Mouse (Mus musculus) urinary bladder, postnatal 25 days (tissue): ENCODE data around the gene Zfp512b.

Experiments used
- DNase-seq: peaks from one replicate; pipeline ENCODE4 v3.0.0; 2022; ENCODE audit warnings: low spot score

Zfp512b gene

GRCm38 (mm10) chr2:181589011-181589731 lies 3.4 kb downstream of the Zfp512b start:
- no peak for DNase-seq

- no peak for DNase-seq
These were observed 4.3 kb downstream of the Zfp512b start for GRCm38 (mm10) chr2:181588229-181588780.

- DNase-seq: no peak
These were observed 4.8 kb downstream of the Zfp512b start for GRCm38 (mm10) chr2:181587796-181588195.

- DNase-seq: no peak
These were observed 6.5 kb downstream of the Zfp512b start for GRCm38 (mm10) chr2:181586124-181586523.

GRCm38 (mm10) chr2:181585506-181585905 lies 7.1 kb downstream of the Zfp512b start:
- no peak for DNase-seq

GRCm38 (mm10) chr2:181584411-181584942 lies 8.1 kb downstream of the Zfp512b start, which contains the start of gene Uckl1:
Gene Uckl1 (minus strand): TSS chr2:181584892.
- DNase-seq: no peak

GRCm38 (mm10) chr2:181583460-181584257 lies 8.9 kb downstream of the Zfp512b start:
- no peak for DNase-seq

- DNase-seq: no peak
These were observed 9.7 kb downstream of the Zfp512b start for GRCm38 (mm10) chr2:181582939-181583338.

GRCm38 (mm10) chr2:181582358-181582757 lies 10.2 kb downstream of the Zfp512b start:
- peak; percentile 3 for DNase-seq

- peak; percentile 84 for DNase-seq
These were observed 11.0 kb downstream of the Zfp512b start for GRCm38 (mm10) chr2:181581402-181582120.

- DNase-seq: peak; percentile 72
These were observed 11.6 kb downstream of the Zfp512b start for GRCm38 (mm10) chr2:181581016-181581401.

GRCm38 (mm10) chr2:181580131-181580772 lies 12.4 kb downstream of the Zfp512b start:
- DNase-seq: no peak

- no peak for DNase-seq
These were observed 12.9 kb downstream of the Zfp512b start for GRCm38 (mm10) chr2:181579681-181580080.

- no peak for DNase-seq
These were observed 13.6 kb downstream of the Zfp512b start for GRCm38 (mm10) chr2:181578790-181579618.

GRCm38 (mm10) chr2:181577981-181578581 lies 14.5 kb downstream of the Zfp512b start:
- no peak for DNase-seq

- DNase-seq: no peak
These were observed 15.5 kb downstream of the Zfp512b start for GRCm38 (mm10) chr2:181577126-181577525.

- DNase-seq: no peak
These were observed 16.0 kb downstream of the Zfp512b start for GRCm38 (mm10) chr2:181576613-181577012.

- no peak for DNase-seq
These were observed 17.6 kb downstream of the Zfp512b start for GRCm38 (mm10) chr2:181574921-181575545.

- no peak for DNase-seq
These were observed 18.6 kb downstream of the Zfp512b start for GRCm38 (mm10) chr2:181573961-181574360.
